Mouse (Mus musculus) forebrain, embryonic 11.5 days (tissue): ENCODE measurements around the gene Adat1. TPM values are rescaled to one million over a fixed set of nuclear protein-coding genes. Genes with fewer than 3 reads are reported as not detected.

Experiments used
- ATAC-seq: fragments of 200-750 bp; cut with Nextera tagmentation; replicated peaks from 2 replicates; pipeline ENCODE4 v1.8.0; 2017; ENCODE audit warnings: moderate TSS enrichment; ENCODE audit not compliant: low FRiP score
- DNase-seq: peaks from one replicate; pipeline ENCODE4 v3.0.0-alpha.2; 2017; ENCODE audit warnings: low spot score
- H3K27ac ChIP-seq: fragments of 300-500 bp; sonication (generic); 2 replicates; pipeline ENCODE4 v1.5.1; 2014; ENCODE audit warnings: low read depth, low read length
- H3K27me3 ChIP-seq: fragments of 300-500 bp; sonication (generic); 2 replicates; pipeline ENCODE4 v1.6.1; 2014; ENCODE audit warnings: mild to moderate bottlenecking, low read length, mixed read lengths; ENCODE audit not compliant: control insufficient read depth, insufficient read depth
- H3K36me3 ChIP-seq: fragments of 300-500 bp; sonication (generic); 2 replicates; pipeline ENCODE4 v1.6.1; 2014; ENCODE audit warnings: mild to moderate bottlenecking, low read length, moderate library complexity, mixed read lengths; ENCODE audit not compliant: control insufficient read depth, insufficient read depth
- H3K4me1 ChIP-seq: fragments of 300-500 bp; sonication (generic); replicated peaks from 2 replicates; pipeline ENCODE4 v1.6.1; 2014; ENCODE audit warnings: low read length, mixed read lengths; ENCODE audit not compliant: control insufficient read depth, insufficient read depth
- H3K4me2 ChIP-seq: fragments of 300-500 bp; sonication (generic); 2 replicates; pipeline ENCODE4 v1.6.1; 2014; ENCODE audit warnings: low read depth, mild to moderate bottlenecking, low read length, moderate library complexity, mixed read lengths; ENCODE audit not compliant: severe bottlenecking
- H3K4me3 ChIP-seq: fragments of 300-500 bp; sonication (generic); 2 replicates; pipeline ENCODE4 v1.5.1; 2014; ENCODE audit warnings: low read depth, low read length
- H3K9ac ChIP-seq: fragments of 300-500 bp; sonication (generic); 2 replicates; pipeline ENCODE4 v1.6.1; 2014; ENCODE audit warnings: low read length
- H3K9me3 ChIP-seq: fragments of 300-500 bp; sonication (generic); 2 replicates; pipeline ENCODE4 v1.6.1; 2016; ENCODE audit warnings: low read length, mixed read lengths; ENCODE audit not compliant: control insufficient read depth
- WGBS: fragments of 180-500 bp; shearing (Covaris S2); extraction: QIAGEN DNeasy Blood & Tissue Kit; methylation state at CpG from one replicate; pipeline ENCODE4 v1.1.7; 2014; 5-methylcytosine and 5-hydroxymethylcytosine counted together
- polyA plus RNA-seq: library from polyadenylated mRNA; unstranded; fragments of >200 nt; fragmentation: Nextera tagmentation; extraction: Ambion mirVana; gene quantifications from 2 replicates; pipeline ENCODE4 v1.2.1, GENCODE M21; 2014

The Adat1 gene
- polyA plus RNA-seq, 1 experiment from 2014 or later: 16.4 TPM

GRCm38 (mm10) chr8:111931721-111932120 lies 60.4 kb downstream of the Adat1 start:
- H3K4me3 ChIP-seq: no peak overlapping the region
- no peak overlapping the region for H3K27ac ChIP-seq
- ATAC-seq (no peak), DNase-seq (no peak)
- H3K4me1 ChIP-seq: peaks cover 9% of the 10 kb centered on the region
- no peaks in the 10 kb centered on the region for H3K27me3 ChIP-seq
- WGBS: 88% methylated on average over 16 of the region's 16 CpGs
- no peak overlapping the region for H3K9ac ChIP-seq
- H3K9me3 ChIP-seq: no peaks in the 10 kb centered on the region
- no peaks in the 10 kb centered on the region for H3K36me3 ChIP-seq
- H3K4me2 ChIP-seq: no peak overlapping the region; the same call in 1 of the 2 replicates

GRCm38 (mm10) chr8:111929648-111930344 lies 62.3 kb downstream of the Adat1 start:
- no peaks in the 10 kb centered on the region for H3K27me3 ChIP-seq
- H3K9ac ChIP-seq: no peak overlapping the region
- no peak for DNase-seq
- no peaks in the 10 kb centered on the region for H3K36me3 ChIP-seq
- H3K4me1 ChIP-seq: peaks cover 9% of the 10 kb centered on the region
- H3K27ac ChIP-seq: no peak overlapping the region
- no peak for ATAC-seq
- H3K4me2 ChIP-seq: no peak overlapping the region
- no peaks in the 10 kb centered on the region for H3K9me3 ChIP-seq
- no peak overlapping the region for H3K4me3 ChIP-seq
- 75% methylated on average over 8 of the region's 8 CpGs for WGBS

GRCm38 (mm10) chr8:111924976-111925375 lies 67.1 kb downstream of the Adat1 start:
- no peak for ATAC-seq
- H3K36me3 ChIP-seq: no peaks in the 10 kb centered on the region

GRCm38 (mm10) chr8:111923383-111923804 lies 68.7 kb downstream of the Adat1 start:
- H3K9ac ChIP-seq: no peak overlapping the region
- WGBS: 31% methylated on average over 10 of the region's 10 CpGs
- H3K27me3 ChIP-seq: no peaks in the 10 kb centered on the region
- no peaks in the 10 kb centered on the region for H3K9me3 ChIP-seq
- H3K36me3 ChIP-seq: no peaks in the 10 kb centered on the region
- no peaks in the 10 kb centered on the region for H3K4me1 ChIP-seq
- H3K4me2 ChIP-seq: no peak overlapping the region
- H3K27ac ChIP-seq: no peak overlapping the region
- DNase-seq: no peak
- H3K4me3 ChIP-seq: no peak overlapping the region
- ATAC-seq: no peak

More at GRCm38 (mm10) chr8:111924976-111925375, 67.1 kb downstream of the Adat1 start:
- Histone ChIP-seq H3K9ac (no peak overlapping the region), H3K9me3 (no peaks in the 10 kb centered on the region), H3K27me3 (no peaks in the 10 kb centered on the region), H3K4me3 (no peak overlapping the region), H3K4me1 (no peaks in the 10 kb centered on the region), H3K27ac (no peak overlapping the region), H3K4me2 (no peak overlapping the region)
- WGBS: 84% methylated on average over 7 of the region's 7 CpGs
- DNase-seq: no peak

GRCm38 (mm10) chr8:111920971-111921370 lies 71.1 kb downstream of the Adat1 start:
- Histone ChIP-seq H3K4me2 (no peak overlapping the region), H3K36me3 (no peaks in the 10 kb centered on the region), H3K27ac (no peak overlapping the region), H3K4me3 (no peak overlapping the region), H3K9me3 (no peaks in the 10 kb centered on the region), H3K9ac (no peak overlapping the region), H3K27me3 (no peaks in the 10 kb centered on the region), H3K4me1 (no peaks in the 10 kb centered on the region)
- WGBS: 89% methylated on average over 4 of the region's 4 CpGs
- DNase-seq (no peak), ATAC-seq (no peak)

GRCm38 (mm10) chr8:111919663-111920062 lies 72.4 kb downstream of the Adat1 start:
- H3K27ac ChIP-seq: no peak overlapping the region
- DNase-seq: no peak
- no peak for ATAC-seq
- whole genome bisulfite sequencing: 88% methylated on average over 2 of the region's 2 CpGs
- H3K27me3 ChIP-seq: no peaks in the 10 kb centered on the region
- H3K9me3 ChIP-seq: no peaks in the 10 kb centered on the region
- no peak overlapping the region for H3K9ac ChIP-seq
- no peaks in the 10 kb centered on the region for H3K36me3 ChIP-seq
- H3K4me1 ChIP-seq: no peaks in the 10 kb centered on the region
- H3K4me2 ChIP-seq: no peak overlapping the region
- H3K4me3 ChIP-seq: no peak overlapping the region

Other genes starting within 250 kb of the Adat1 start
- 60.1 and 60.8 TPM in 2 replicates for gene Bcar1, start 248.5 kb downstream of the Adat1 start, polyA plus RNA-seq
- gene Cfdp1, start 138.0 kb downstream of the Adat1 start, polyA plus RNA-seq: 196 and 206 TPM in 2 replicates
- 8.5 and 11.1 TPM in 2 replicates for gene Tmem170, start 115.6 kb downstream of the Adat1 start, polyA plus RNA-seq
- gene Chst5, start 81.9 kb downstream of the Adat1 start, polyA plus RNA-seq: 1.9 and 2.2 TPM in 2 replicates
- 19.9 and 22.2 TPM in 2 replicates for gene Tmem231, start 58.4 kb downstream of the Adat1 start, polyA plus RNA-seq
- 272 and 278 TPM in 2 replicates for gene Gabarapl2, start 51.6 kb downstream of the Adat1 start, polyA plus RNA-seq
- 261 and 263 TPM in 2 replicates for gene Kars, start 19.0 kb upstream of the Adat1 start, polyA plus RNA-seq
- gene Terf2ip, start 19.1 kb upstream of the Adat1 start, polyA plus RNA-seq: 33.6 and 33.9 TPM in 2 replicates
- gene Gm6793, start 22.7 kb upstream of the Adat1 start, polyA plus RNA-seq: 0.97 and 1.0 TPM in 2 replicates